Mouse (Mus musculus) kidney, embryonic 15.5 days (tissue): ENCODE data around the gene Olfr609. TPM values are rescaled to one million over a fixed set of nuclear protein-coding genes. Genes with fewer than 3 reads are reported as not detected.
"Not testable (repeated sequence)": the region's sequence is repeated elsewhere in the genome, so short reads cannot be mapped to it uniquely, and the experiment has no call there.

Experiments used
- ATAC-seq: fragments of 200-750 bp; cut with Nextera tagmentation; replicated peaks from 2 replicates; pipeline ENCODE4 v1.8.0; 2017; ENCODE audit warnings: moderate TSS enrichment; ENCODE audit not compliant: low FRiP score
- H3K27ac ChIP-seq: fragments of 300-500 bp; sonication (generic); 2 replicates; pipeline ENCODE4 v1.5.1; 2015; ENCODE audit warnings: mild to moderate bottlenecking, inconsistent platforms
- H3K27me3 ChIP-seq: fragments of 300-500 bp; sonication (generic); 2 replicates; pipeline ENCODE4 v1.6.1; 2015; ENCODE audit warnings: inconsistent platforms
- H3K36me3 ChIP-seq: fragments of 300-500 bp; sonication (generic); 2 replicates; pipeline ENCODE4 v1.6.1; 2015; ENCODE audit warnings: inconsistent platforms
- H3K4me1 ChIP-seq: fragments of 300-500 bp; sonication (generic); 2 replicates; pipeline ENCODE4 v1.6.1; 2015; ENCODE audit warnings: inconsistent platforms
- H3K4me2 ChIP-seq: fragments of 300-500 bp; sonication (generic); 2 replicates; pipeline ENCODE4 v1.6.1; 2015; ENCODE audit warnings: moderate library complexity, mild to moderate bottlenecking, inconsistent platforms
- H3K4me3 ChIP-seq: fragments of 300-500 bp; sonication (generic); replicated peaks from 2 replicates; pipeline ENCODE4 v1.5.1; 2015; ENCODE audit warnings: mild to moderate bottlenecking, inconsistent platforms
- H3K9ac ChIP-seq: fragments of 300-500 bp; sonication (generic); 2 replicates; pipeline ENCODE4 v1.6.1; 2015; ENCODE audit warnings: mild to moderate bottlenecking, inconsistent platforms
- H3K9me3 ChIP-seq: fragments of 300-500 bp; sonication (generic); replicated peaks from 2 replicates; pipeline ENCODE4 v1.6.1; 2016; ENCODE audit warnings: inconsistent platforms
- WGBS: fragments of 180-500 bp; shearing (Covaris S2); methylation state at CpG from one replicate; pipeline ENCODE4 v1.1.7; 2015; ENCODE audit warnings: mixed read lengths; 5-methylcytosine and 5-hydroxymethylcytosine counted together
- polyA plus RNA-seq: library from polyadenylated mRNA; unstranded; fragments of >200 nt; fragmentation: Nextera tagmentation; extraction: Ambion mirVana; gene quantifications from 2 replicates; pipeline ENCODE4 v1.2.1, GENCODE M21; 2015

The Olfr609 gene
- polyA plus RNA-seq = not detected in 2 replicates

DNA sequence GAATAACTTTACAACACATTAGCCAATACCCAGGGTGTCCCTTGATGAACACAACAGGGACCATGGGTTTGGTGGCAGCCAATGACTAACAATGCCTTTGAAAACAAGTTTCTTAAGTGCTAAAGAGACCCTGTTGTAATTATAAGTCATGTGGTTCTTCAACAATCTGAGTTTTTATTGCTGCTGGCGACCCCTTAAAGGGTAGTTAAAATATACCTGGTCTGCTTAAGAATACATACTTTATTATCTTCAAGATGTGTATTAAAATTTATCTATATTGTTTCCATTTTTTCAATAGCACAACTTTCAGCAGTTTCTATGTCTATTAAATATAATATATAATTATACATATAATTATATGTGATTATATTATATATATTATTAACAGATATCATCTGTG lies at the start of gene Olfr609:
TSS of gene Olfr609 (minus strand) at position 101 of the 400 bp plus-strand sequence.
- no peak for ATAC-seq
- no peak within 1 kb of the TSS for H3K9ac ChIP-seq
- H3K4me2 ChIP-seq = no peak within 1 kb of the TSS
- H3K27ac ChIP-seq = no peak within 1 kb of the TSS
- no peaks in the 10 kb centered on the region for H3K36me3 ChIP-seq
- H3K4me1 ChIP-seq = no peaks in the 10 kb centered on the region
- no peak within 1 kb of the TSS for H3K4me3 ChIP-seq
- no peaks in the 10 kb centered on the region for H3K27me3 ChIP-seq
- WGBS = 53% methylated on average over 1 of the region's 1 CpGs
- H3K9me3 ChIP-seq = no peaks in the 10 kb centered on the region

DNA sequence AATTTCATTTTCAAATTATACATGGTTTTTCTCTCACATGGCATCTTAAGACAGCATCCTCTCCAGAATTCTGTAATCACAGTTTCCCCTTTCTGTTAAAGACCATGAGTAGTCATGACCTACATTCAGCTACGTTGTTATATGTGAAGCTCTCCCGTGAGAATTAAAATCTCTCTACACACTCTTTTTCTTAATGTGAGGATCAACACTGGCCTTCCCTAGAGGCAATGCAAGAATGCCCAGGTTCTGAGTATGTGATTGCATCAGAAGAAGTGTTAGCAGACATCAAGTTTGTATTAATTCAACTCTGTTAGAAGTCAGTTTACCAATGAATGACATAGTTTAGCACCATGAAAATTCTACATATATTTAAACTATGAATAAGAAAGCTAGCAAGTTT lies 44.8 kb upstream of the Olfr609 start, which contains the start of gene Olfr612:
TSS of gene Olfr612 (minus strand) at position 101 of the 400 bp plus-strand sequence.
- H3K36me3 ChIP-seq, H3K4me1 ChIP-seq, ATAC-seq, H3K9me3 ChIP-seq, H3K27me3 ChIP-seq, H3K27ac ChIP-seq, H3K4me2 ChIP-seq, H3K4me3 ChIP-seq, H3K9ac ChIP-seq: not testable (repeated sequence)
- 90% methylated on average over 2 of the region's 2 CpGs for WGBS

GRCm38 (mm10) chr7:103520746-103521145 lies 22.9 kb upstream of the Olfr609 start, which contains the start of gene Olfr611:
TSS of gene Olfr611 (minus strand) at chr7:103520846.
- not testable (repeated sequence) for H3K9me3 ChIP-seq, H3K4me3 ChIP-seq, H3K27me3 ChIP-seq, H3K4me1 ChIP-seq, H3K27ac ChIP-seq, ATAC-seq, H3K4me2 ChIP-seq, H3K9ac ChIP-seq, H3K36me3 ChIP-seq
- 70% methylated on average over 1 of the region's 1 CpGs for WGBS

- Histone ChIP-seq H3K27ac (no peak within 1 kb of the TSS), H3K4me2 (no peak within 1 kb of the TSS), H3K27me3 (no peaks in the 10 kb centered on the region), H3K36me3 (no peaks in the 10 kb centered on the region), H3K4me1 (no peaks in the 10 kb centered on the region), H3K9ac (no peak within 1 kb of the TSS), H3K9me3 (no peaks in the 10 kb centered on the region), H3K4me3 (no peak within 1 kb of the TSS)
- WGBS = 90% methylated on average over 2 of the region's 2 CpGs
- no peak for ATAC-seq
These were observed 14.2 kb upstream of the Olfr609 start, which contains the start of gene Olfr610 for GRCm38 (mm10) chr7:103512022-103512421. TSS of gene Olfr610 (minus strand) at chr7:103512122.

- not testable (repeated sequence) for H3K36me3 ChIP-seq, ATAC-seq, H3K9me3 ChIP-seq, H3K4me3 ChIP-seq, H3K27me3 ChIP-seq, H3K9ac ChIP-seq, H3K27ac ChIP-seq, H3K4me2 ChIP-seq, H3K4me1 ChIP-seq
- WGBS = 88% methylated on average over 9 of the region's 9 CpGs
These were observed 20.8 kb downstream of the Olfr609 start for GRCm38 (mm10) chr7:103477106-103477505.

DNA sequence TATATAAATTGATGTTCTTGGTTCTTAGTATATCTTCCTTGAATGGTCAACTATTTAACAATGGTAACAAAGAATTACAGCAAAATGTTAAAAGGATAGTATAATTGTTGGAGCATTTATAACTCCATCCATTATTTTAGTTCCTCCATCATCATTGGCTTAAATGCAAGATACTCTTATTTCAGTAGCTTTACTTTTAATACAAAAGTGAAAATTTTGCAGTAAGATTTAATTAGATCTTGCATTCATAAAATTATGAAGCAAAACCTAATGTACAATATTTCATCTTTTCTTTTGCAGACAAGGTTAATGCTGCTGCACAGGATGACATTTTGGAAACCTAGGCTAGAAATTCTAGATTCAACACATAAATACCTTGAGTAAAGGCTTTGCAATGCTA lies 28.3 kb downstream of the Olfr609 start, which contains the start of gene Olfr608:
TSS of gene Olfr608 (plus strand) at position 301 of the 400 bp plus-strand sequence.
- Histone ChIP-seq H3K27me3 (no peaks in the 10 kb centered on the region), H3K9ac (no peak within 1 kb of the TSS)
- no peak for ATAC-seq

DNA sequence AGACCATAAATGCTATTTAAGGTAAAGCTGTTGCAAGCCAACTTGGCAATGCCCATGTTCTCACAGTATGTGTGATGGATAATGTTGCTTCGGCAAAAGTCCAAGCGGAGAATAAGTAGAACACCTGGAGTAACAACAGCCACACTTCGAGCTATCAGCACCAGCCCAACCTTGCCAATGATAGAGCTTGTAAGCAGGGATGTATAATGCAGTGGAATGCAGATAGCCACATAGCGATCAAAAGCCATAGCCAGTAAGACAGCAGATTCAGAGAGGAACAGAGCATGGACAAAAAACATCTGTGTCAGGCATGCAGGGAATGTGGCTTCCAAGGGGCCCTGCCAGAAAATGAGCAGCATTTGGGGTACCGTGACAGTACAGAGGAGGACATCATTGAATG lies 37.3 kb downstream of the Olfr609 start:
- 91% methylated on average over 5 of the region's 5 CpGs for WGBS
- no peak overlapping the region for H3K27ac ChIP-seq
- H3K9me3 ChIP-seq = no peaks in the 10 kb centered on the region
- H3K4me2 ChIP-seq = no peak overlapping the region
- H3K4me3 ChIP-seq = no peak overlapping the region
- H3K27me3 ChIP-seq = no peaks in the 10 kb centered on the region
- no peaks in the 10 kb centered on the region for H3K4me1 ChIP-seq
- no peak for ATAC-seq
- H3K36me3 ChIP-seq = no peaks in the 10 kb centered on the region
- no peak overlapping the region for H3K9ac ChIP-seq

More for the DNA sequence above, 28.3 kb downstream of the Olfr609 start, which contains the start of gene Olfr608:
- Histone ChIP-seq H3K4me2 (no peak within 1 kb of the TSS), H3K4me3 (no peak within 1 kb of the TSS), H3K4me1 (no peaks in the 10 kb centered on the region), H3K9me3 (no peaks in the 10 kb centered on the region), H3K27ac (no peak within 1 kb of the TSS), H3K36me3 (no peaks in the 10 kb centered on the region)

- Histone ChIP-seq H3K4me2 (no peak within 1 kb of the TSS), H3K27me3 (no peaks in the 10 kb centered on the region), H3K4me3 (no peak within 1 kb of the TSS), H3K4me1 (no peaks in the 10 kb centered on the region), H3K9ac (no peak within 1 kb of the TSS), H3K36me3 (no peaks in the 10 kb centered on the region), H3K27ac (no peak within 1 kb of the TSS), H3K9me3 (no peaks in the 10 kb centered on the region)
- 94% methylated on average over 2 of the region's 2 CpGs for WGBS
- no peak for ATAC-seq
These were observed 49.1 kb downstream of the Olfr609 start, which contains the start of gene Olfr606 for GRCm38 (mm10) chr7:103448746-103449145. TSS of gene Olfr606 (plus strand) at chr7:103449046.

GRCm38 (mm10) chr7:103445339-103445738 lies 52.5 kb downstream of the Olfr609 start, which contains the start of gene Olfr605:
TSS of gene Olfr605 (minus strand) at chr7:103445439.
- no peak within 1 kb of the TSS for H3K9ac ChIP-seq
- no peaks in the 10 kb centered on the region for H3K4me1 ChIP-seq
- ATAC-seq = no peak
- no peaks in the 10 kb centered on the region for H3K36me3 ChIP-seq
- WGBS = 91% methylated on average over 1 of the region's 1 CpGs
- H3K9me3 ChIP-seq = no peaks in the 10 kb centered on the region
- H3K4me3 ChIP-seq = no peak within 1 kb of the TSS
- H3K27ac ChIP-seq = no peak within 1 kb of the TSS
- no peaks in the 10 kb centered on the region for H3K27me3 ChIP-seq
- no peak within 1 kb of the TSS for H3K4me2 ChIP-seq

Other genes with a start within 250 kb of the Olfr609 start
- gene Usp17ld, start 245.6 kb downstream of the Olfr609 start, polyA plus RNA-seq = not detected in 2 replicates
- not detected in 2 replicates for gene Olfr596, start 192.4 kb downstream of the Olfr609 start, polyA plus RNA-seq
- not detected in 2 replicates for gene Olfr597, start 181.7 kb downstream of the Olfr609 start, polyA plus RNA-seq
- not detected in 2 replicates for gene Olfr598, start 174.5 kb downstream of the Olfr609 start, polyA plus RNA-seq
- not detected in 2 replicates for gene Olfr599, start 162.1 kb downstream of the Olfr609 start, polyA plus RNA-seq
- not detected in 2 replicates for gene Olfr600, start 148.4 kb downstream of the Olfr609 start, polyA plus RNA-seq
- gene Olfr601, start 135.4 kb downstream of the Olfr609 start, polyA plus RNA-seq = not detected in 2 replicates
- gene Olfr603, start 111.9 kb downstream of the Olfr609 start, polyA plus RNA-seq = not detected in 2 replicates
- not detected in 2 replicates for gene Usp17lc, start 83.0 kb downstream of the Olfr609 start, polyA plus RNA-seq
- gene Olfr605, start 52.6 kb downstream of the Olfr609 start, polyA plus RNA-seq = not detected in 2 replicates
- gene Olfr606, start 49.0 kb downstream of the Olfr609 start, polyA plus RNA-seq = not detected in 2 replicates
- gene Olfr607, start 33.9 kb downstream of the Olfr609 start, polyA plus RNA-seq = not detected in 2 replicates
- gene Olfr608, start 28.2 kb downstream of the Olfr609 start, polyA plus RNA-seq = not detected in 2 replicates
- not detected in 2 replicates for gene Olfr610, start 14.1 kb upstream of the Olfr609 start, polyA plus RNA-seq
- gene Olfr611, start 22.8 kb upstream of the Olfr609 start, polyA plus RNA-seq = not detected in 2 replicates
- gene Olfr612, start 44.7 kb upstream of the Olfr609 start, polyA plus RNA-seq = not detected in 2 replicates
- not detected in 2 replicates for gene Olfr613, start 50.0 kb upstream of the Olfr609 start, polyA plus RNA-seq
- not detected in 2 replicates for gene Olfr615, start 58.0 kb upstream of the Olfr609 start, polyA plus RNA-seq
- not detected in 2 replicates for gene Olfr616, start 71.1 kb upstream of the Olfr609 start, polyA plus RNA-seq
- not detected in 2 replicates for gene Olfr617, start 75.0 kb upstream of the Olfr609 start, polyA plus RNA-seq
- gene Olfr618, start 92.0 kb upstream of the Olfr609 start, polyA plus RNA-seq = not detected in 2 replicates
- not detected in 2 replicates for gene Olfr619, start 102.5 kb upstream of the Olfr609 start, polyA plus RNA-seq
- gene Olfr620, start 114.5 kb upstream of the Olfr609 start, polyA plus RNA-seq = not detected in 2 replicates
- not detected in 2 replicates for gene Olfr622, start 144.6 kb upstream of the Olfr609 start, polyA plus RNA-seq
- not detected in 2 replicates for gene Olfr623, start 165.6 kb upstream of the Olfr609 start, polyA plus RNA-seq
- gene Olfr624, start 173.1 kb upstream of the Olfr609 start, polyA plus RNA-seq = 0.03 TPM in 1 of 2 replicates, not detected in the other
- not detected in 2 replicates for gene Olfr625-ps1, start 184.7 kb upstream of the Olfr609 start, polyA plus RNA-seq
- gene Olfr243, start 216.6 kb upstream of the Olfr609 start, polyA plus RNA-seq = not detected in 2 replicates
- gene Olfr628, start 232.3 kb upstream of the Olfr609 start, polyA plus RNA-seq = not detected in 2 replicates
- not detected in 2 replicates for gene Olfr629, start 246.9 kb upstream of the Olfr609 start, polyA plus RNA-seq